Mouse (Mus musculus): ENCODE measurements around the gene Zfand2b.

GRCm38 (mm10) chr1:75138448-75138847, 30.0 kb upstream of the Zfand2b start:
- TF ChIP-seq JUND (conservative IDR thresholded peaks at IDR 0.05; ENCODE audit: low read depth, low read length) = no peak
- no peak for TF ChIP-seq CHD2 (IDR thresholded peaks at IDR 0.05; ENCODE audit: low read length)
- TF ChIP-seq MEF2A (IDR thresholded peaks at IDR 0.05; ENCODE audit: borderline replicate concordance, low read depth, low read length) = no peak
- TF ChIP-seq CTCF (conservative IDR thresholded peaks at IDR 0.05 in 1 of 2, IDR thresholded peaks at IDR 0.05 in 1 of 2; ENCODE audit: low read depth in 2 of 2, low read length in 2 of 2) = no peak
